Mouse (Mus musculus) cerebellum, adult 2 months (tissue): ENCODE measurements around the gene Abhd6.

Source experiments
- CTCF ChIP-seq: fragments of 200-500 bp; IDR thresholded peaks from 2 replicates; pipeline ENCODE4 v1.5.1; 2011; ENCODE audit warnings: low read depth, mild to moderate bottlenecking, control low read depth, low read length, moderate library complexity, borderline replicate concordance; ENCODE audit not compliant: insufficient read depth
- POLR2A ChIP-seq: fragments of 200-500 bp; IDR thresholded peaks from 2 replicates; pipeline ENCODE4 v1.6.1; 2011; ENCODE audit warnings: low read length, control low read depth, borderline replicate concordance; ENCODE audit not compliant: insufficient read depth

- TF ChIP-seq CTCF (peak; percentile 57; the same call in 1 of the 2 replicates), POLR2A (no peak)
These were observed 42.1 kb upstream of the Abhd6 start for GRCm38 (mm10) chr14:7960616-7961015.
